Mouse (Mus musculus) brain, embryonic 14.5 days (tissue): ENCODE measurements around the gene Hectd1. TPM values are rescaled to one million over a fixed set of nuclear protein-coding genes. Genes with fewer than 3 reads are reported as not detected.

Experiments used
- DNase-seq: peaks from one replicate; pipeline ENCODE4 v3.0.0-alpha.2; 2011; ENCODE audit warnings: low read depth
- CTCF ChIP-seq: fragments of 200-500 bp; IDR thresholded peaks from 2 replicates; pipeline ENCODE4 v1.5.1; 2012; ENCODE audit warnings: inconsistent platforms, mild to moderate bottlenecking, moderate library complexity, borderline replicate concordance; ENCODE audit not compliant: insufficient read depth, insufficient read length; ENCODE audit errors: extremely low read depth
- POLR2A ChIP-seq: fragments of 200-500 bp; IDR thresholded peaks from 2 replicates; pipeline ENCODE4 v1.6.1; 2012; ENCODE audit warnings: mild to moderate bottlenecking, inconsistent platforms, borderline replicate concordance; ENCODE audit not compliant: poor library complexity, insufficient read depth, insufficient read length, severe bottlenecking; ENCODE audit errors: extremely low read depth
- polyA plus RNA-seq: library from polyadenylated mRNA; depleted of rRNA; stranded (reverse); fragments of >200 nt; gene quantifications from 2 replicates; pipeline ENCODE4 v1.2.3, GENCODE M21; 2012

The Hectd1 gene
- polyA plus RNA-seq, 1 experiment, result 44.4 TPM

DNA sequence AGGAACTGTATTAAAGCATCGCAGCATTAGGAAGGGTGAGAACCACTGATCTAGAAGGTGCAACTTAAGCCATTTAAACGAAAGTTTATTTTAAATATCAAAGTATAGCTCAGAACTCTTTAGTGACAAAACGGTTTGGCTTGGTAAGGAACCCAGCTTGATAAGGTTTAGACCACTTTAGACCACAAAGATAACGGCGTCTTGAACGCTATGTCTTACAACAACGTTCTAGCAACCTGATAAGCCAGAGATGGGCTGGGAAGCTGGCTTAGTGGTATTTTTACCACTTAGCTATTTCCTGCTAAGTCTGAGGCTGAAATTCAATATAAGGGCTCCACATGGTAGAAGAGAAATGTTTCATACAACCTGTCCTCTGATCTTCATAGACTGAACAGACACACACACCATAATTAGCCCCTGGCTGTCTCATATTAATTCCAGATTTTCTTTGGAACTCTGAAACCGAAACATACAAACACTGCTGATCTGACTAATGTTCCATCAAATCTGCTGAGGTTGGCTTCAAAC, 27.5 kb upstream of the Hectd1 start:
- no peak for TF ChIP-seq CTCF
- TF ChIP-seq POLR2A, result no peak
- DNase-seq, result no peak

DNA sequence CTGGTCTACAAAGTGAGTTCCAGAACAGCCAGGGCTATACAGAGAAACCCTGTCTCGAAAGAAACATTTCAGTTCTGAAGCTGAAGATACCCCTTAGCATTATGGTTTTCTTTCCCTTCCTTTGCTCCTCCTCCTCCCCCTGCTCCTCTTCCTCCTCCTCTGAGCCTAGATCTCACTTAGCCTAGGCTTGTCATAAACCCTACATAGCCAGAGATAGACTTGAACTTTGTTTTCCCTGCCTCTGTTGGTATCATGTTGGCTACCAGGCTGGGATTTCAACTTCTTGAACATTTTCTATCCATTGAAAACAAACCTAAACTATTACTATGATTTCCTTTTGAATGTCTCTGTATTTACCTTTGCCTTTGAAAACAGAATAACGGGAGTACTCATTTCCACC, 26.5 kb upstream of the Hectd1 start:
- DNase-seq, result no peak
- TF ChIP-seq CTCF (no peak), POLR2A (no peak)

DNA sequence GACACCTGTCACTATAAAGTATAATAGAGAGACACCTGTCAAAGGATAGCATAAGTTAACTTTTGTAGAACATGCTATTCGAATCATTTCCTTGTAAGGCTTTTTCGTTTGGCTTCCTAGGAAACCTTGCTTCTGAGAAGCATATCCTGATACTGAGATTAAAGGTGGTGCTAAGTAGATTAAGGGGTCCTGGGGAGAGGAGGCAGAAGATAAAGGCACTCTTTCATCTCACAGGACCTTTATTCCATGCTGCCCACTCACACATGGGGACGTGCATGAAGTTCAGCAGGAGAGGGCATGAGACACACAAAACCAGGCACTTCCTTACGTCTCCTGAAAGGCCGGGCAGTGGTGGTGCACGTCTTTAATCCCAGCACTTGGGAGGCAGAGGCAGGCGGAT, 26.1 kb upstream of the Hectd1 start:
- no peak for DNase-seq
- TF ChIP-seq CTCF (no peak), POLR2A (no peak)

DNA sequence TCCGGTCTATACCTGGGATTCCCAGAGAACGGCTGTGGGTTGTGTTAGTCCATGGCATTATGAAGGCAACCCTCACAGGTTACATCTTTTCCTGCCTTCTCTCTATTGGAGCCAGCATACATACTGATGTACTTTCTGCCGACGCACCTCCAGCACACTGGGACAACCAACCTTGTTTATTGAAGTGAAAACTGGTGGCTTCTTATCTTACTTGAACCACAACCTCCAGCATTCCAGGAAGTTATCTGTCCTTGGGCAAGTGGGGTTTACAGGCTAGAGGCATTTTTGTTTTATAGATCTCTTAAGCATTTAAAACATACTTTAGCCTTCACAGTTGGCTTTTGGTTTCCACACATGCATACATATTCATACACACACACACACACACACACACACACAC, 22.3 kb upstream of the Hectd1 start:
- TF ChIP-seq CTCF, result no peak
- TF ChIP-seq POLR2A, result no peak
- DNase-seq, result no peak

DNA sequence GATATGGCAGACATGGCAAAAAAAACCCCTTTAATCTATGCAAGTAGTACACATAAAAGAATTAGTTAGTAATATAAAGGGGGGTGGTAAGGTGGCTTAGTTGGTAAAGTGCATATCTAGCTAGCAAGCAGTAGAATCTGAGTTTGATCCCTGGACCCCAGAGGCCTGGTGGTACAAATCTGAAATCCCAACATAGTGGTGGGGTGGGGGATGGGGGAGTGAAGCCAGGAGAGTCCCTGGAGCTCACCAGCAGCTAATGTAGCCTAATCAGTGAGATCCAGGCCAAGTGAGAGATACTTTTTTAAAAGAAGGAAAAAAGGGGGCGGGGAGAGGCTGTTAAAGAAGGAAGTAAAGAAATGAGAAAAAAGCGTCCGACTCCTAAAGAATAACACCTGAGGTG, 21.8 kb upstream of the Hectd1 start:
- TF ChIP-seq CTCF (no peak), POLR2A (no peak)
- no peak for DNase-seq

DNA sequence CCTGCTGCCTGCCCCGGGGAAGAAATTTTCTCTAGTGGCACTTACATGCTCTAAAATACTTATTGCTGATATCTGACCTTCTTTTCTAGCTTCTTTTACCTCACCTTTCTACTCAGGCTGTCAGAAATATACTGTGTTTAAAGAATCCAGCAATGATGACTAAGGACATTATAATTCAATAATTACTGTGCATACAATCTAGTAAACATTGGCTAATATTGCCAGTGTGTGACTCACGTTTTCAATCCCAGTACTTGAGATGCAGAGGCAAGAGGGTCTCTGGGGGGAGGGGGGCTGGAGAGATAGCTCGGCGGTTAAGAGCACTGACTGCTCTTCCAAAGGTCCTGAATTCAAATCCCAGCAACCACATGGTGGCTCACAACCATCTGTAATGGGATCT, 21.0 kb upstream of the Hectd1 start:
- DNase-seq, result no peak
- TF ChIP-seq POLR2A (no peak), CTCF (no peak)

DNA sequence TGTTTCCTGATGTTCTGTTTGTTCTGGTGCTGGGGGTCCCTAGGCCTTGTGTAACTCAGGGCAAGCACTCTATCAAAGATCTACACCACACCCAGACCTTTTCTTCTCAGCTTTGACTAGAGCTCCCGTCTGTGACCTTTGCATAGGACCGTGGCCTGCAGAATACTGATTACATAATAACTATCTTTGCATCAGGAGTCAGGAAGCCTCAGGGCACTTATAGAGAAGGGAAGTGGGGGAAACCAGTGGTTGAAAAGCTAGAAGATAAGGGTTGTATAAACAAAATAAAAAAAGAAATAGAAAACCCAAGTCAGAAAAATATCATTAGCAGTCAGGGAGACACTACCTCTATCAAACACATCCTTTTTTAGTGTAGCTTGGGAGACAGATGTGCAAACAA, 20.6 kb upstream of the Hectd1 start:
- DNase-seq, result no peak
- TF ChIP-seq CTCF, result no peak
- no peak for TF ChIP-seq POLR2A

DNA sequence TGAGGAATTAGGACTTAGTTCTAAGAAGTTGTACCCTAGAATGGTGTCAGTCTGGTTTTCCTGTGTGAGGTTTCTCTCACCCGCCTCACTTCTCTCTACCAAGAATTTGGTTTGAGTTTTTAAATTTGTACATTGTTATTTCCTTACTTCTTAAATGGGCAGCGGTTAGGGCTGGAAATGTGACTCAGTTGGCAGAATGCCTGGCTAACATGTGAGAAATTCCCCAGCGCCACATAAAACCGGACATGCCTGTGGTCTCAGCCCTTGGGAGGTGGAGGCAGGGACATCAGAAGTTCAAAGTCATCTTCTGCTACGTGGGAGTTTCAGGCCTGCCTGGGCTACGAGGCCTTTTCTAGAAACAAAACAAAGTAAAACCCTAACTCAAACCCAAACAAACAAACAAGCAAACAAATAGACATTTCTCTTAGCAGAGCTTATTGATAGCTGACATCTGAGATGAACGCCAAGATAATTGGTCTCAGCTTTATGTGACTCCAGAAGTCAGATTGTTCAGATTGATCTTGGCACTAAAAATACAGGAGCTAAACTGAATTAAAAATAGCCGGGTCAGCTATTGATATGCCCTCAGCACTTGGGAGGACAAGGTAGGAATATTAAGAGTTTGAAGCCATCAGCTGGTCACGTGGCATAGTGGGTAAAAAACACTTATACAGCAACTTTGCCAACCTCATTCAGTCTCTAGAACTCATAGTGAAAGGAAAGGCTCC, 18.8 kb upstream of the Hectd1 start:
- no peak for DNase-seq
- TF ChIP-seq POLR2A (no peak), CTCF (no peak)

DNA sequence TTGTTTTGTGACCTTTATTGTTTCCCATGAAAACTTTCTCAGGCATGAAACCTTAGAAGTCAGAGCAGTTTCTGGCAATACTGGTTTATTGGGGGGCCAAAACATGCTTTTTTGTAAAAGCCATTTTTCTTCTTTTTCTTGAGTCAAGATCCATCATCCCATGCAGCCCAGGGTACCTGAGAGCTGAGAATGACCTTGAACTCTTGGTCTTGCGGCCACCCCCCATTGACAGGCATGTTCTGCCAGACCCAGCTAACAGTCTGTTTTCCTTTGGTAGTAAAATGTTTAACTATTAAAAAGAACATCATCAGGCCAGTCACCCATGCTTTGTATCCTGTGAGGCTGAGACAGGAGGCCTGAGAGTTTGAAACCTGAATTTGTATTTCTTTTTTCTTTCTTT, 15.9 kb upstream of the Hectd1 start:
- TF ChIP-seq POLR2A (no peak), CTCF (no peak)
- DNase-seq, result no peak

DNA sequence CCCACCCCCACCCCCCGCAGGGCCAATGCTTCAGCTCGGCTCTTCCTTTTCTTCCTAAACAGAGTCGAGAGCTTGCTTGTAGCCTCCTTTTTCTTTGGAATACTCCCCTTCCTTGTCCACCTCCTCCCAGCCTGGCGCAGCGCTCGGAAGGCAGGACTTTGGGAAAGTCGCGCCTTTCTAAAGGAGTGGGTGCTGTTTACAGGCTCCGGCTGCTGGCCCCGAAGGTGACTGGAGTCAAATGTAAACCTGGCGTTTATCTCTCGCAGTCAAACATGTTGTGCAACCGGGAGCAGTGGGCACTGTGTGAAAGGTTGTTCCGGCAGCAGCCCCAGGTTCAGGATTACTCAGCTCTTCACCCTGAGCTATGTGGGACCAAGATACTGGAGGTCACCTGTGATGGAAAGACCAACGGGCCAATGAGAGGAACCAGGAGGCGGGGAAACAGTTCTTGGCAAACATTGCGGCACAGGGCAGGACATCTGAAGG, 15.5 kb upstream of the Hectd1 start:
- DNase-seq, result peak; percentile 92
- no peak for TF ChIP-seq CTCF
- 0 out of 2 replicates have a peak, but pooled peaks have one; percentile 18 for TF ChIP-seq POLR2A

DNA sequence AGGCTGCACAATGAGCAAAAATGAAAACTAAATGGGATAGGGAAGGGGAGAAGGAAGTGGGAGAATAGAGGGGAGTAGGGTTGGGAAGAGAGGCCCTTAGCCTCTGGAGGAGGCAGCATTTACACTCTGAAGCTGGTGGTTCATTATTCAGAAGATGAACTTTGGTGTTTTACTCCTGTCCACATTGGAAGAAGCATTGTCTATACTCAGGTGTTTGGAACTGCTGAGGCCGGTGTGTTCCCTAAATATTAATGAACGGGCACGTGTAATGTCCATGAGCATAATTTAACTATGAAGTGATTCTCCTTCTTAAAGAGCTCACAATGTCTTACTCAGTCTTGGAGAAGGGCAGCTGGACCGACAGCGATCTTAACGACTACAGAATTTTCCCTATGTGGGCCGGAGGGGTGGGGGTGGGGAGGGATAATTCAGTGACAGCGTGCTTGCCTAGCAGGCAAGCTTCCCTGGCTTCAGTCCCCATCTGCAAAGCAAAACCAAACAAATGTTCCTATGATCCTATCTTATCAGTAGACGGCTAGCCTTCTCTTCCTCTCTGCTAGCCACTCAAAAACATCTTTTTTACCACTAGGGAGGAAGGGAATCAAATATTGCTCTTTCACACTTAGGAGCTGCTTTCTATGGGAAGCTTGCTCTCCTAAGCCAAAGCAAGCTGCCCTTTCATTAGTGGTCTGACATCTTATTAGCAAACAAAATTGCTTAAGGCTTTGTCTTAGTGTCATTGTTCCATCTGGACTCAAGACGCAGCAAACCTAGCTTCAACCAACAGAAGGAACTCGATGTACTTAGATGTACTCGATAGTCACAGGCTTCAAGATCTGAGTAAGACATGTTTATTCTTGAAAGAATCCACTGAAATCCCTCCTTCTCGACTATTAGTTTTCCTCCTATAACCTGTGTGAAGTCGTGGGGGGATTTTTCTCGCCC, 14.5 kb upstream of the Hectd1 start:
- TF ChIP-seq CTCF, result no peak
- TF ChIP-seq POLR2A, result no peak
- DNase-seq, result no peak

DNA sequence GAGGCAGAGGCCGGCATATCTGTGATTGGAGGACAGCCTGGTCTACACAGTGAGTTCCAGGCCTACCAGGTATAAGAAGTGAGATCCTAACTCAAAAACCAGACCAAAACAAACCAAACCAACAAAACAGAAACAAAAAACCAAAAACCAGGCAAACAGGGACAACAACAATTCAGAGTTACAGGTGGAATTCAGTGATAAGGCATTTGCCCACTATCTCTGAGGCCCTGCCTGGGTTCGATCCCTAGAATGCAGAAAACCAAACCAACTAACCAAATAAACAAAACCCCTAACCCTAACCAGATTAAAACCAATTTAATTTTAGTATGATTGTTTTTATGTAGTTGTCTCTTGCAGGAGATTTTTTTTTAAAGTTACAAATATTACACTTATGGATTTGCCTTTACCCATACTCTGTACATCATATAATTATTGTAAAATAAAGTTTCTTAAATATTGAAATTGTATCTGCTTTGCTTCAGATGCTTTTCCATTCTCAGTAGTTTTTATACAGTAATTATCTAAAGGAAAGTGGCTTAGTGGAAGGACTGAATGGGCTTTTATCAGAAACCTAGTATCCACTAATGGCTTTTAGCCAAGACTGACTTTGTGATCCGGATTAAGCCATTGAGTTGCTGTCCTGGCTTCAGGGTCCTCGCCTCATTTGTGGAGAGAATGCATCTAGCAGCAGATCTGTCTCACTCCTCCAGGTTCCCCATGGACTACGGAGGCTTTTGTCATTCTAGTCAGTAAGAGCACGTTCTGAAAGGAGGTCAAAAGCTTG, 12.9 kb upstream of the Hectd1 start:
- peak; percentile 50 for DNase-seq
- TF ChIP-seq POLR2A (no peak), CTCF (no peak)
